Mouse (Mus musculus): ENCODE data around the gene Ak5.
"Not testable (repeated sequence)": the region's sequence is repeated elsewhere in the genome, so short reads cannot be mapped to it uniquely, and the experiment has no call there.

Gene Ak5

GRCm38 (mm10) chr3:152668239-152668638 lies at the start of gene Ak5:
Gene Ak5 (minus strand): TSS chr3:152668360.
- DNase-seq (ENCODE audit: low spot score in 2 of 2): no peak

- DNase-seq (ENCODE audit: low spot score in 2 of 2): peak; percentile 90 to 94
These were observed 46.1 kb upstream of the Ak5 start, which contains the start of gene Pigk for GRCm38 (mm10) chr3:152713991-152714902. Gene Pigk (plus strand): TSS chr3:152714100.

GRCm38 (mm10) chr3:152712957-152713356 lies 44.8 kb upstream of the Ak5 start:
- no peak for DNase-seq (ENCODE audit: low spot score in 2 of 2)

DNA sequence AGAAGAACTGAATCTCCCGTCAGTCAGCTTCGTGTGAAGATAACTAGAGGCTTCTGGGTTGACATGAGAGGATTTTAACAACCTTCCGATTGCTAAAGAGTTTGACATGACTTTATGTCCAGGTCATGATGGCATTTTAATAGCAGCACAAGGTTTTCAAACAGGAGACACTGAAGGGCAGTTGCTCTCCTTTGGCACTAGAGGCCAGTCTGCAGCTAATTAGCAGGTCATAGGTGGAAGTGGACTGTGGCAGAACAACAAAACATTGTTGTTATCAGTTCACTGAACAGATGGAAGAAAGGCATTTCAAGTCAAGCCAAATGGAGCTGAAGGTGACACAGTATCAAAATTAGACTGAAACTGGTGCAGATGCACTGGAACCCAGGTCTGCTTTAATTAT lies 41.8 kb upstream of the Ak5 start:
- DNase-seq (ENCODE audit: low spot score in 2 of 2): no peak

DNA sequence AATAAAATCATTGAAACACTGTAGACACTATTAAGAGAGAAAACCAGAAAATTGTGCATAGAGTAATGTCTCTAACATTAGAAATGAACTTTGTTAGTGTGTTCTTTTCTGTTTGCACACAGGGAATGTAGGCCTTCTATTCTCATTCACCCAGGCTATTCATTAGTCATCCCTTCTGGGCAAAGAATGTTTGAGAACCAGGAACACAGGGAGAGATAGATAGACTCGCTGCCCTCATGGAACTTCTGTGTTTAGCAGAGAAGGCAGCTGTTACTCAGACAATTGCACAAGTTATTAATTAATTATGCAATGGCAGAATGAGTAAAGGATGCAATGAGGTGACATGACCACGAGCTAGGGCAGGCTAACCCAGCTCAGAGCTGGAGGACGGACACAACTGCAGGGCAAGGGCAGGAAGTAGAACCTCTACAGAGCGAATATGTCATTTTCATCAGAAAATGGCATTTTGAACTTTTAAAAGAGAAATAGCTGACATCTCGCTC lies 39.2 kb upstream of the Ak5 start:
- no peak for DNase-seq (ENCODE audit: low spot score in 2 of 2)

DNA sequence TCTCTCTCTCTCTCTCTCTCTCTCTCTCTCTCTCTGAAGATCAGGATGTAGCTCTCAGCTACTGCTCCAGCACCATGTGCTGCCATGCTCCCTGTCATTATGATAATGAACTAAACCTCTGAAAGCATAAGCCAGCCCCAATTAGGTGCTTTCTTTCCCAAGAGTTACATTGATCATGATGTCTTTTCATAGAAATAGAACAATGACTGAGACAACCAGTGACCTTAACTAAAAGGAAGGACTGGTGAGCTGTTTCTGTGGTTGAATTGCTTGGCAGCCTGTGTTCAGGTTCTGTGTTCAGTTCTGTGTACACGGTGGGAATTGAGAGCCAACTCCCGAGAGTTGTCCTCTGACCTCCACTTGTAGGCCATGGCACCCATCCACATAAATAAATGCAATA lies 38.7 kb upstream of the Ak5 start:
- no peak for DNase-seq (ENCODE audit: low spot score in 2 of 2)

DNA sequence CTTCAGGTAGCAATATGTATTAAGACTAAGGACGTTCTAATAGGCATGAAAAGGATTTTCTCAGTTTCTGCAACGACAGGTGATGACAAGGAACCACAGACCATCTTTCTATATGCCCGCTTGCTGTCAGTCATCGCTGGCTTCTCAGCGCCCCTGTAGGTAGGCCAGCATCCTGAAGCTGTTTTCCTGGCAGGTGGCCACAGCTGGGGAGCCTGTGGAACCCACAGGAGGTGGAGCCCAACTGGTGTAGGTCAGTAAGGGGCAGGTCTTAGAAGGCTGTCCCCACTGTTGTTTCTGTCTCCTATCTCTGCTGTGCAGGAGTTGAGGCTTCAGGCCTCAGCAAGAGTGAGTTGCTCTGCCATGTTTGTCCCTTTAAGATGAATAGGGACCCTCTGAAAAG lies 37.7 kb upstream of the Ak5 start:
- no peak for DNase-seq (ENCODE audit: low spot score in 2 of 2)

DNA sequence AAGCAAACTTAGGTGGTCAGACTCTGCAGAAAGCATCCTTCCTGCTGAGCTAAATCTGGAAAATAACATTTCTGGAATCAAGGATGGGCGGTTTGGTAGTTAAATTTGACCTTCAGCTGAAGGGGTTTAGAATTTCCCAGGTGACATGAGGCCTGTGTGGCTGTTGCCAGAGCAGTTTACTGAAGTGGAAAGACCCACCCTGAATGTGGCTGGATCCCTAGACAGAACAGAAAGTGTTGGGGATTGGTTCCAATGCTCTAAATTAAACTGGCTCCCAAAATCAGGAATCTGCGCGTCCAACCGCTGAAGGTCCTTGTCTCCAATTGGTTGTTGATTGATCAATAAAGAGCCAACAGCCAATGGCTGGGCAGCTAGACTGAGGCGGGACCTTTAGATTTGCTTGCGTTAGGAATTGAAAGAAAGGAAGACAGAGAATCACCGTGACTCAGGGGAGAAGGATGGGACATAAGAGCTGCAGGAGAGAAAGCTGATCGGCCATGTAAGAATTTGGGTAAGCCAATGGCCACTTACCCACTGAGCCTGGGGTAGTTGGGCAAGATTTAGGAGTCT lies 34.2 kb upstream of the Ak5 start:
- no peak for DNase-seq (ENCODE audit: low spot score in 2 of 2)

- DNase-seq (ENCODE audit: low spot score in 2 of 2): not testable (repeated sequence)
These were observed 33.4 kb upstream of the Ak5 start for GRCm38 (mm10) chr3:152701536-152701935.

DNA sequence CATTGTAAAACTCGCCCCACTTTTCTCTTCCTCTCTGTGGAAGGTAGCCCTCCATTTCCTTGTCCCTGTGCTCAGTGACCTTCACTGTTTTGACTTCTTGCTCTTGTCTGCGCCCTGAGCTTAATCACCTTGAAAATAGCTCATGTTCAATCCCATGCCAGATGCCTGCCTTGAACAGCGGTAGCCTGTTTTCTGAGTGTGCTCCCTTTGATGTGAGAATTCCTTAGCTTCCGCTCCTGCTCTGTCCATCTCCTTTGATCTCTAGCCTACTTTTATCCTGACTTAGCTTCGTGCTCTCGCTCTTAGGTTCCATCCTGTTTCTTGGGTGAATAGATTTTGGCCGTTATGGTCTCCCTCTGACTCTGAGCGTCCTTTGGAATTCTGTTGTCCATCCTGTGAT lies 31.1 kb upstream of the Ak5 start:
- no peak for DNase-seq (ENCODE audit: low spot score in 2 of 2)

GRCm38 (mm10) chr3:152698017-152698416 lies 29.9 kb upstream of the Ak5 start:
- no peak for DNase-seq (ENCODE audit: low spot score in 2 of 2)

DNA sequence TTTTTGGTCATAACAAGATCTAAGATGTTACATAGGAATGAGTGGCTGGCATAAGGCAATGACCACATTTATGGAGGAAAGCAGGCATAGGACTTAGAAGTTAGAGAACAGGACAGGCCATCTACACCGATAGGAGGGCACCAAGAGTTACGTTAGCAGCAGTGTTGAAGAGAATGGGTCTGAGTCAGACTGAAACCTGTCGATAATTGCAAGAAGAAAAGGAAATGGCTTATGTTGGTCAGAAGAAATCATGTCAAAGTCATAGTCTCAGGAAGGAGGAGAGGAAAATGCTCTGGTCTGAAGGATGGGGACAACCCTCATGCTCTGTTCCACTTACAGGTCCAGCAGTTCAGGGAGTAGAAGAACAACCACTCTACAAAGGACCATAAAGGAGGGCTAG lies 26.8 kb upstream of the Ak5 start:
- DNase-seq (ENCODE audit: low spot score in 2 of 2): no peak

- DNase-seq (ENCODE audit: low spot score in 2 of 2): no peak
These were observed 20.9 kb upstream of the Ak5 start for GRCm38 (mm10) chr3:152689105-152689504.

DNA sequence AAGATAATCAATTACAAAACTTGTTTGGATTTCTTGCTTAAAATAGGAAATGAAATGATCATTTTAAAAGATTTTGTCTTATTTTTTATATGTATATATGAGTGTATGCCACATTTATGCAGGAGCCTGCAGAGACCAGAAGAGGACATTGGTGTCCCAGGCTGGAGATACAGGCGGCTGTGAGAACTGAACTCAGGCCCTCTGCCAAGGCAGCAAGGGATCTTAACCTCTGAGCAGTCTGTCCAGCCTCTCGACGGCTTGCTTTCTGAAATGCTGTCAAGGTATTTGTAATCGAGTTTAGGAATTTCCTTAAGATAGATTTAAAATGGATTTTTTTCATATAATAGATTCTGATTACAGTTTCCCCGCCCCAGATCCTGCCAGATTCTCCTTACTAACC lies 20.4 kb upstream of the Ak5 start:
- DNase-seq (ENCODE audit: low spot score in 2 of 2): no peak

DNA sequence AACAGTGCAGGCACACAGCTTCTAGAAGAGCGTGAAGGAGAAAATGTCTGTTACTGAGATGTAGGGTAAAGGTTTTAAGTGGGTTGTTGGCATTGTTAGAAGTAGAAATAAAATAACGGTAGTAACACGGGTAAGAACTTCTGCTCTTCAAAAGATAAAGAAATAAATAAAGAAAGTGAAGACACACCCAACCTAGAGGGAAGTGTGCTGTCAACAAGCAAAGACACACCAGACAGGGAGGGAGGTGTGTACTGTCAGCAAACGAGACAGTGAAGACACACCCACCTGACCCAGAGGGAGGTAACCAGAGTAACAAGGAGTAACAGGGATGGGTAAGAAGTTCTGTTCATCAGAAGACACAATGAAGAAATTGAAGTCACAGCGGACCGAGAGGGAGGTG lies 6.5 kb upstream of the Ak5 start:
- DNase-seq (ENCODE audit: low spot score in 2 of 2): no peak

DNA sequence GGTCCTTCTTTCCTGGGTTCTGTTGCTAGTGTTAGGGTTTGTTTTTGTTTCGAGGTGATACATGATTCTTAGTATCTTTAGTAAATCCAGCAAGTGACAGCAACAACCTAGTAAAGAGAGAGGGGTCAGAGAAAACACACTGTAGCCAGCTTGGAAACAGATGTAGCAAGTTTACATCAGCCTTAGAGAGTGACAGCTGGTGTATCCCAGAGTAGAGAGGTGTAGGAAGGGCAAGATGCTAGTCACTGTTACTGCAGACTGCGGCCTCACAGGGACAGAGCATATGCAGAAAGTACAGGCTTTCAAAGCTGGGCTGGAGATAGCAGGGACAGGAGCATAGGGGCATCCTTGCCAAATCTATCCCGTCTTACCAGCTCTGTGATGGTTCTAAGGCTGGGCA lies 1.6 kb upstream of the Ak5 start:
- DNase-seq (ENCODE audit: low spot score in 2 of 2): no peak

DNA sequence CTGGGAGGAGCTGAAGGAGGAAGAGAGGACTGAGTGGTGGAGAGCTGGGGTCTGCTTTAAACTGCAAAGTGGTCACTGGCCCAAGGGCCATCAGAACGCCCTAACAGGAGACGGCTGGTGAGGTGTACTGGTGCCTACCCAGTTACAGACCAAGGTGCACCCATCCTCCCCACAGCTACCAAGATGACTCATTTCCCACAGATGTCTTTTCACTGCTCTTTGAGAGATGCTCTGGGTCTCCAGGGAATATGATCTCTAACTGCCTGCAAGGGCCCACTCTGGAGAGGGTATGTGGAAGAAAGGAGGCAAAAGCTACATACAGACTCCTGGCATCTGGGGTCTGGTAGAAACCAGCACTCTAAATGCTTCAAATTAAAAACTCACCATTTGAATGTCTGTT lies 633 bp upstream of the Ak5 start:
- DNase-seq (ENCODE audit: low spot score in 2 of 2): no peak

- DNase-seq (ENCODE audit: low spot score in 2 of 2): peak; percentile 74 to 75
These were observed 576 bp downstream of the Ak5 start for GRCm38 (mm10) chr3:152667356-152668211.

- DNase-seq (ENCODE audit: low spot score in 2 of 2): peak; percentile 59 to 63
These were observed 1.2 kb downstream of the Ak5 start for GRCm38 (mm10) chr3:152666991-152667355.

DNA sequence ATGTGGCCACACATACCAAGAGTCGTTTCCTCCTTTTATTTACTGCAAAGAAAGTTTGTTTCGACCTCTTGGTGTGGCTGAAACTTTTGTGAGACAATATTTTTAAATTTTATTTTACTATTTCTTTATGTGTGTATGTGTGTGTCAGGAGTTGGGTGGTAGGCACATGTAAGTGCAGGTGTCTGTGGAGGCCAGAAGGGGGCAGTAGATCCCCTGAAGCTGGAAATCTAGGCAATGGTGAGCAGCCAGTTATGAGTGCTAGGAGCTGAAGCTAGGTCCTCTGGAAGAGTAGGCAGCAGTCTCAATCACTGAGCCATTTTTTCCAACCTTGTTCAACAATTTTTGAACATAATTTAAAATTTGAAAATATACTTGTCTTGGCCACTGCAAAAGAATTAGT lies 9.6 kb downstream of the Ak5 start:
- no peak for DNase-seq (ENCODE audit: low spot score in 2 of 2)

DNA sequence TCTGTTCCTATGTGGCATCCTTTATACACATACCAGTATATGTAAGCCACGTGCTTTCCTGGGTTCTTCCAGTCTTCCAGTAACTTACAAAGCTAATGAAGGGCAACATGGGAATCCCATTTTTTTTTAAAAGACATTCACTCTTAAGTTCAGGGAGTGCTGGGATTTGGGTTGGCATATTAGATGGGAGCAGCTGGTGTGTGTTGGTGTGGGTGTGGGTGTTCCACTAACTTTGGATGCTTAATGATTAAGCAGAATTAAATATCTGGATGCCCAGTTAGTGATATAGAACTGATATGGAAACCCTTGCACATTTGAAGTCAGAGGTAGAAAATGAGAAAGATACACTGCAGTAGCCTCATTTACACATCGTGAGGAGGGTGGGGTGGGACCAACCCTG lies 16.2 kb downstream of the Ak5 start:
- DNase-seq (ENCODE audit: low spot score in 2 of 2): no peak

DNA sequence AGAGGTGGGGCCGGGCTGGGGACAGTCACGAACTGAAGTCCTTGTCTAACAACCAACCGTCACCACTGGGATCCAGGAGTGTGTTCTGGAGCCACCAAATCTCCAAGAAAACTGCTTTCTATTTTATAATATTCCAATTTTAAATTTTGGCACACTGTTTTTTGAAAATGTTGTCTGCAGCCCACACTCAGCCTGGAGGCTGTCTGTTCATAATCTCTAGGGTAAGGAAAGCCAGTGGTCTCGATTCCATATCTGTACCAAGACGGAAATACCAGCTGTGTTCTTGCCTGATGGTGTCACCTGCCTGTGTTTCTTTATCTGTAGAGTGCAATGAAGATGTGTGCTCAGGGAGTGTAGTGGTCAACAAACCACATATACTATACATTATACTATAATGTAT lies 23.6 kb downstream of the Ak5 start:
- no peak for DNase-seq (ENCODE audit: low spot score in 2 of 2)
